Comparison of ENCODE assay signal across 8 mouse cellular contexts in the genomic region with DNA sequence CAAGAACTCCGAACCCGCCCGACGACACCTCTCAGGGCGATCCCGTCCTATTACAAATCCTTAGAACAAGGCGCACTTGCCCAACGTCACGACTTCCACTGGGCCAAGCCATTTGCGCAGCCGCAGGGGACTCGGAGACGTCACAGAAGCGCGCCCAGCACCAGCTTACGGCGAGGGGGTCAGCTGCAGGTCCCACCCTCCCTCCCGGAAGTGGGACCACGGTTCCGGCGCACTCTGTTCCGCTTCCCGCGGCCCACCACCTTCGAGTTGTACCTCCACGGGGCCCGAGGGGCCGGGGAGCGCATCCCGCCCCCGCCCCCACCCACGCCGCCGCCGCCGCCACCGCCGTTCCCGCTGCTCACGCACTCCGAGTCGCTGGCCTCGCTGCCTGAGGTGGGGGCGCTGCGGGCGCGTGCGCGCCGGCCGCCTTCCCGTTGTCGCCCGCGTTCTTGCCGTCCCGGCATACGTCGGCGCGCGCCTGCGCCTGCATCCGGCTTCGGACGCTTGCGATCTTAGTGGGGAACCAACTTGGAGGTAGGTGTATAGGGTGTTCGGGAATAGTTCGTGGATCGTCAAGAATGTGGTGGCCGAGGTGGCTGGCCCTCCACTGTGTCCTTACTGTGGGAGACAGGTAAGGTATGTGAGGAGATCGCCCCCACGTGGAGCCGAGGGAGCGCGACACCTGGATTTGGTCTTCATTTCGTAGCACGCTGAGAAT. TPM values are rescaled to one million over a fixed set of nuclear protein-coding genes. Genes with fewer than 3 reads are reported as not detected.
DNase-seq lines count a peak whose midpoint lies in the region; ATAC-seq and TF ChIP-seq lines count a peak whose summit lies in the region.

A gene (plus strand): TSS at position 237 of the 718 bp plus-strand sequence.
A gene (minus strand): TSS at position 640 of the 718 bp plus-strand sequence.

- peak; percentile 97 for DNase-seq in CH12.LX (ENCODE audit: extremely low read depth)
- peak; percentile 94 for DNase-seq in c-Kit-positive CD71-positive TER-119-negative erythroid progenitor cells, embryonic 14.5 days (ENCODE audit: low read depth)
- peak; percentile 98 for DNase-seq in forebrain, embryonic 11.5 days (ENCODE audit: low spot score)
- peak; percentile 98 to 99 for DNase-seq in kidney, postnatal 4 days

- in situ Hi-C loops in CH12.LX (cut with MboI; ENCODE audit: low pct_ligation_motif_present, low pct_unique_long_range_greater_than_20kb, low sequenced_read_pairs), result no loop called here

- TF ChIP-seq CTCF in CH12.LX (conservative IDR thresholded peaks at IDR 0.05 in 1 of 2, IDR thresholded peaks at IDR 0.05 in 1 of 2; ENCODE audit: low read depth in 2 of 2, low read length in 2 of 2), result peak; percentile 48 to 74; a peak in 3 of 4 replicates
- TF ChIP-seq CTCF in testis, adult 2 months (IDR thresholded peaks at IDR 0.05; ENCODE audit: control insufficient read depth, insufficient read depth, insufficient replicate concordance, low read depth, low read length), result peak; percentile 67; the same call in 1 of the 2 replicates

- dilution Hi-C loops in CH12.LX (cut with MboI; ENCODE audit: extremely low pct_ligation_motif_present, extremely low pct_unique_long_range_greater_than_20kb, low sequenced_read_pairs), result no loop called here

- peak within 1 kb of the TSS; percentile 50 for H3K27ac ChIP-seq in CH12.LX (ENCODE audit: insufficient read depth, low read depth)
- peak within 1 kb of the TSS; percentile 75 for H3K27ac ChIP-seq in forebrain, embryonic 11.5 days (ENCODE audit: low read depth, low read length)
- H3K27ac ChIP-seq in heart, embryonic 16.5 days (ENCODE audit: low read length), result peak within 1 kb of the TSS; percentile 90
- peak within 1 kb of the TSS; percentile 93 for H3K27ac ChIP-seq in liver, embryonic 16.5 days (ENCODE audit: low read length)
- peak within 1 kb of the TSS; percentile 92 for H3K27ac ChIP-seq in neural tube, embryonic 13.5 days (replicated peaks)
- H3K27ac ChIP-seq in testis, adult 2 months (ENCODE audit: control insufficient read depth, insufficient read depth, low read depth, low read length), result peak within 1 kb of the TSS; percentile 91

- peak; percentile 33 for TF ChIP-seq RAD21 in CH12.LX (IDR thresholded peaks at IDR 0.05; ENCODE audit: low read depth, low read length)

- H3K79me2 ChIP-seq in CH12.LX (replicated peaks; ENCODE audit: control insufficient read depth, extremely low read depth, insufficient read depth, poor library complexity, severe bottlenecking), result peaks cover 62% of the 10 kb centered on the region

- no peaks in the 10 kb centered on the region for H3K9me3 ChIP-seq in CH12.LX (replicated peaks; ENCODE audit: low read length)
- no peaks in the 10 kb centered on the region for H3K9me3 ChIP-seq in forebrain, embryonic 11.5 days (ENCODE audit: control insufficient read depth, low read length)
- no peaks in the 10 kb centered on the region for H3K9me3 ChIP-seq in heart, embryonic 16.5 days (replicated peaks; ENCODE audit: control insufficient read depth, low read length)
- H3K9me3 ChIP-seq in liver, embryonic 16.5 days (replicated peaks; ENCODE audit: control insufficient read depth, low read length), result no peaks in the 10 kb centered on the region
- no peaks in the 10 kb centered on the region for H3K9me3 ChIP-seq in neural tube, embryonic 13.5 days

- H3K4me3 ChIP-seq in CH12.LX (replicated peaks in 1 of 3; ENCODE audit: low read depth in 2 of 3, low read length in 2 of 3, poor library complexity in 1 of 3), result peak within 1 kb of the TSS; percentile 90 to 93 (median 90)
- peak within 1 kb of the TSS; percentile 93 for H3K4me3 ChIP-seq in forebrain, embryonic 11.5 days (ENCODE audit: low read depth, low read length)
- peak within 1 kb of the TSS; percentile 94 for H3K4me3 ChIP-seq in heart, embryonic 16.5 days (ENCODE audit: low read length)
- peak within 1 kb of the TSS; percentile 96 for H3K4me3 ChIP-seq in liver, embryonic 16.5 days (ENCODE audit: low read depth, low read length)
- peak within 1 kb of the TSS; percentile 86 for H3K4me3 ChIP-seq in neural tube, embryonic 13.5 days
- H3K4me3 ChIP-seq in testis, adult 2 months (ENCODE audit: control insufficient read depth, low read depth, low read length), result peak within 1 kb of the TSS; percentile 97

- H3K36me3 ChIP-seq in CH12.LX (replicated peaks in 1 of 2; ENCODE audit: control insufficient read depth in 1 of 2, insufficient read depth in 1 of 2, low read length in 1 of 2), result peaks cover 44 to 62% of the 10 kb centered on the region in 2 experiments
- peaks cover 16% of the 10 kb centered on the region for H3K36me3 ChIP-seq in forebrain, embryonic 11.5 days (ENCODE audit: control insufficient read depth, insufficient read depth, low read length)
- peaks cover 22% of the 10 kb centered on the region for H3K36me3 ChIP-seq in heart, embryonic 16.5 days (ENCODE audit: control insufficient read depth, insufficient read depth)
- peaks cover 21% of the 10 kb centered on the region for H3K36me3 ChIP-seq in liver, embryonic 16.5 days (ENCODE audit: control insufficient read depth, insufficient read depth)
- peaks cover 54% of the 10 kb centered on the region for H3K36me3 ChIP-seq in neural tube, embryonic 13.5 days
- peaks cover 1% of the 10 kb centered on the region for H3K36me3 ChIP-seq in testis, adult 2 months (ENCODE audit: control insufficient read depth, insufficient read depth, low read length)

- ATAC-seq in forebrain, embryonic 11.5 days (replicated peaks; ENCODE audit: low FRiP score), result peak; percentile 96
- peak; percentile 98 for ATAC-seq in heart, embryonic 16.5 days (replicated peaks; ENCODE audit: extremely low read depth, insufficient read depth, low FRiP score)
- peak; percentile 96 for ATAC-seq in liver, embryonic 16.5 days (ENCODE audit: low read depth)
- ATAC-seq in neural tube, embryonic 13.5 days (ENCODE audit: low read depth), result peak; percentile 96

- H3K4me2 ChIP-seq in CH12.LX (ENCODE audit: insufficient read depth, low read depth, poor library complexity, severe bottlenecking), result peak within 1 kb of the TSS; percentile 100
- H3K4me2 ChIP-seq in forebrain, embryonic 11.5 days (ENCODE audit: low read depth, low read length, severe bottlenecking), result peak within 1 kb of the TSS; percentile 68
- peak within 1 kb of the TSS; percentile 89 for H3K4me2 ChIP-seq in heart, embryonic 16.5 days (ENCODE audit: low read depth, low read length)
- H3K4me2 ChIP-seq in liver, embryonic 16.5 days (ENCODE audit: low read depth, low read length), result peak within 1 kb of the TSS; percentile 90
- H3K4me2 ChIP-seq in neural tube, embryonic 13.5 days, result peak within 1 kb of the TSS; percentile 80

- peak; percentile 60 for TF ChIP-seq POLR2A in CH12.LX (IDR thresholded peaks at IDR 0.05; ENCODE audit: low read depth, low read length)
- TF ChIP-seq POLR2A in testis, adult 2 months (IDR thresholded peaks at IDR 0.05; ENCODE audit: control insufficient read depth, low read depth, low read length), result peak; percentile 71

- H3K4me1 ChIP-seq in CH12.LX (ENCODE audit: control insufficient read depth in 1 of 2, insufficient read depth in 2 of 2), result peaks cover 10 to 45% of the 10 kb centered on the region in 2 experiments
- H3K4me1 ChIP-seq in forebrain, embryonic 11.5 days (replicated peaks; ENCODE audit: control insufficient read depth, insufficient read depth, low read length), result peaks cover 10% of the 10 kb centered on the region
- peaks cover 15% of the 10 kb centered on the region for H3K4me1 ChIP-seq in heart, embryonic 16.5 days (ENCODE audit: control insufficient read depth, insufficient read depth, low read length)
- H3K4me1 ChIP-seq in liver, embryonic 16.5 days (ENCODE audit: control insufficient read depth, low read depth, low read length), result peaks cover 26% of the 10 kb centered on the region
- H3K4me1 ChIP-seq in neural tube, embryonic 13.5 days (replicated peaks), result peaks cover 52% of the 10 kb centered on the region
- peaks cover 2% of the 10 kb centered on the region for H3K4me1 ChIP-seq in testis, adult 2 months (ENCODE audit: control insufficient read depth, insufficient read depth, low read length)

- H3K27me3 ChIP-seq in CH12.LX (replicated peaks), result no peaks in the 10 kb centered on the region
- no peaks in the 10 kb centered on the region for H3K27me3 ChIP-seq in forebrain, embryonic 11.5 days (ENCODE audit: control insufficient read depth, insufficient read depth, low read length)
- no peaks in the 10 kb centered on the region for H3K27me3 ChIP-seq in heart, embryonic 16.5 days (ENCODE audit: control insufficient read depth, insufficient read depth, low read length)
- H3K27me3 ChIP-seq in liver, embryonic 16.5 days (ENCODE audit: control insufficient read depth, insufficient read depth, low read depth, low read length), result no peaks in the 10 kb centered on the region
- H3K27me3 ChIP-seq in neural tube, embryonic 13.5 days, result no peaks in the 10 kb centered on the region
- H3K27me3 ChIP-seq in testis, adult 2 months (ENCODE audit: control insufficient read depth, insufficient read depth, low read length), result no peaks in the 10 kb centered on the region

- WGBS in forebrain, embryonic 11.5 days, result under 1% methylated on average over 75 of the region's 78 CpGs
- under 1% methylated on average over 77 of the region's 78 CpGs for WGBS in heart, embryonic 16.5 days
- under 1% methylated on average over 78 of the region's 78 CpGs for WGBS in liver, embryonic 16.5 days (ENCODE audit: insufficient replicate concordance)
- 2% methylated on average over 76 of the region's 78 CpGs for WGBS in neural tube, embryonic 13.5 days

- TF ChIP-seq EP300 in CH12.LX (IDR thresholded peaks at IDR 0.05; ENCODE audit: low read length), result no peak

- peak within 1 kb of the TSS; percentile 86 for H3K9ac ChIP-seq in CH12.LX (ENCODE audit: insufficient read depth, low read depth)
- H3K9ac ChIP-seq in forebrain, embryonic 11.5 days (ENCODE audit: low read length), result peak within 1 kb of the TSS; percentile 92
- peak within 1 kb of the TSS; percentile 96 for H3K9ac ChIP-seq in heart, embryonic 16.5 days (ENCODE audit: low read length)
- peak within 1 kb of the TSS; percentile 90 for H3K9ac ChIP-seq in liver, embryonic 16.5 days (ENCODE audit: low read depth, low read length)
- peak within 1 kb of the TSS; percentile 92 for H3K9ac ChIP-seq in neural tube, embryonic 13.5 days

RNA-seq across cellular contexts. Expression of the first gene that starts in this region (rescaled TPM):
- 40.8 and 52.9 TPM in 2 replicates for total RNA-seq in CH12.LX (2012; rRNA removed)
- total RNA-seq in CH12.LX (2014; rRNA removed), result 68.8 and 76.2 TPM in 2 replicates
- polyA plus RNA-seq in CH12.LX (2012; ENCODE audit: insufficient read length, low read depth), result 44.5 and 45.0 TPM in 2 replicates
- polyA plus RNA-seq in forebrain, embryonic 11.5 days (2014; fragmentation: Nextera tagmentation; extraction: Ambion mirVana), result 73.9 and 78.7 TPM in 2 replicates
- polyA plus RNA-seq in heart, embryonic 16.5 days (2015; fragmentation: Nextera tagmentation; extraction: Ambion mirVana), result 29.2 and 29.4 TPM in 2 replicates
- 17.2 and 17.5 TPM in 2 replicates for polyA plus RNA-seq in liver, embryonic 16.5 days (2015; fragmentation: Nextera tagmentation; extraction: Ambion mirVana)
- 36.2 and 41.4 TPM in 2 replicates for polyA plus RNA-seq in neural tube, embryonic 13.5 days (2015; fragmentation: Nextera tagmentation; extraction: Ambion mirVana)
- 59.9 and 60.6 TPM in 2 replicates for polyA plus RNA-seq in testis, adult 2 months (2012; rRNA removed)

RNA-seq across cellular contexts. Expression of the second gene that starts in this region (rescaled TPM):
- total RNA-seq in CH12.LX (2012; rRNA removed) (11.4 and 12.3 TPM in 2 replicates), CH12.LX (2014; rRNA removed) (7.3 and 8.0 TPM in 2 replicates)
- 11.7 and 12.5 TPM in 2 replicates for polyA plus RNA-seq in CH12.LX (2012; ENCODE audit: insufficient read length, low read depth)
- polyA plus RNA-seq in forebrain, embryonic 11.5 days (2014; fragmentation: Nextera tagmentation; extraction: Ambion mirVana), result 22.2 and 23.2 TPM in 2 replicates
- 14.0 and 15.1 TPM in 2 replicates for polyA plus RNA-seq in heart, embryonic 16.5 days (2015; fragmentation: Nextera tagmentation; extraction: Ambion mirVana)
- 5.2 and 5.7 TPM in 2 replicates for polyA plus RNA-seq in liver, embryonic 16.5 days (2015; fragmentation: Nextera tagmentation; extraction: Ambion mirVana)
- polyA plus RNA-seq in neural tube, embryonic 13.5 days (2015; fragmentation: Nextera tagmentation; extraction: Ambion mirVana), result 20.1 and 22.2 TPM in 2 replicates
- 22.2 and 24.4 TPM in 2 replicates for polyA plus RNA-seq in testis, adult 2 months (2012; rRNA removed)

Comparison
In these comparisons a context has a peak if more than half of its experiments do, and no peak if none do; other contexts are left out.
1. Peak in every context shown above with its lines: DNase-seq, ATAC-seq, H3K4me3 ChIP-seq and H3K27ac ChIP-seq.